Mouse (Mus musculus) embryonic fibroblast, embryonic 13.5 days (primary cell): ENCODE data around the gene Gramd1b.

Source experiments
- CTCF ChIP-seq: IDR thresholded peaks from 2 replicates; pipeline ENCODE4 v1.5.1; 2011; ENCODE audit warnings: mild to moderate bottlenecking, control low read depth, low read length, moderate library complexity, borderline replicate concordance; ENCODE audit not compliant: insufficient read depth
- POLR2A ChIP-seq: IDR thresholded peaks from 2 replicates; pipeline ENCODE4 v1.6.1; 2011; ENCODE audit warnings: low read depth, mild to moderate bottlenecking, control low read depth, low read length, moderate library complexity

- TF ChIP-seq CTCF (no peak), POLR2A (no peak)
Observed at GRCm38 (mm10) chr9:40271075-40271474, 260.1 kb downstream of the Gramd1b start.
